Mouse (Mus musculus) heart, embryonic 15.5 days (tissue): Measurements from ENCODE around the gene Dcps. TPM values are rescaled to one million over a fixed set of nuclear protein-coding genes. Genes with fewer than 3 reads are reported as not detected.

Experiments used
- ATAC-seq: fragments of 200-750 bp; cut with Nextera tagmentation; replicated peaks from 2 replicates; pipeline ENCODE4 v1.8.0; 2017; ENCODE audit warnings: low read depth, moderate TSS enrichment; ENCODE audit not compliant: insufficient number of reproducible peaks, insufficient read depth, low FRiP score
- H3K27ac ChIP-seq: fragments of 300-500 bp; sonication (generic); 2 replicates; pipeline ENCODE4 v1.5.1; 2015; ENCODE audit warnings: mild to moderate bottlenecking, inconsistent platforms
- H3K27me3 ChIP-seq: fragments of 300-500 bp; sonication (generic); 2 replicates; pipeline ENCODE4 v1.6.1; 2015; ENCODE audit warnings: inconsistent platforms
- H3K36me3 ChIP-seq: fragments of 300-500 bp; sonication (generic); 2 replicates; pipeline ENCODE4 v1.6.1; 2015; ENCODE audit warnings: mild to moderate bottlenecking, inconsistent platforms
- H3K4me1 ChIP-seq: fragments of 300-500 bp; sonication (generic); replicated peaks from 2 replicates; pipeline ENCODE4 v1.6.1; 2015; ENCODE audit warnings: inconsistent platforms
- H3K4me2 ChIP-seq: fragments of 300-500 bp; sonication (generic); 2 replicates; pipeline ENCODE4 v1.6.1; 2015; ENCODE audit warnings: inconsistent platforms, mild to moderate bottlenecking, moderate library complexity
- H3K4me3 ChIP-seq: fragments of 300-500 bp; sonication (generic); 2 replicates; pipeline ENCODE4 v1.5.1; 2015; ENCODE audit warnings: mild to moderate bottlenecking, inconsistent platforms
- H3K9ac ChIP-seq: fragments of 300-500 bp; sonication (generic); 2 replicates; pipeline ENCODE4 v1.6.1; 2015; ENCODE audit warnings: mild to moderate bottlenecking, inconsistent platforms
- H3K9me3 ChIP-seq: fragments of 300-500 bp; sonication (generic); replicated peaks from 2 replicates; pipeline ENCODE4 v1.6.1; 2016; ENCODE audit warnings: inconsistent platforms
- WGBS: fragments of 180-500 bp; shearing (Covaris S2); methylation state at CpG from one replicate; pipeline ENCODE4 v1.1.7; 2015; ENCODE audit warnings: mixed read lengths; 5-methylcytosine and 5-hydroxymethylcytosine counted together
- polyA plus RNA-seq: library from polyadenylated mRNA; unstranded; fragments of >200 nt; fragmentation: Nextera tagmentation; extraction: Ambion mirVana; gene quantifications from 2 replicates; pipeline ENCODE4 v1.2.1, GENCODE M21; 2015

The Dcps gene
- polyA plus RNA-seq, 1 experiment from 2014 or later: 54.6 TPM

GRCm38 (mm10) chr9:35198945-35199771 is 23.3 kb upstream of the Dcps start:
- H3K9ac ChIP-seq: peak overlapping the region; percentile 80
- H3K4me1 ChIP-seq: peaks cover 9% of the 10 kb centered on the region
- H3K27me3 ChIP-seq: no peaks in the 10 kb centered on the region
- peak; percentile 1; the same call in 1 of the 2 replicates for ATAC-seq
- WGBS: 23% methylated on average over 18 of the region's 18 CpGs
- peak overlapping the region; percentile 72 for H3K27ac ChIP-seq
- H3K36me3 ChIP-seq: no peaks in the 10 kb centered on the region
- peak overlapping the region; percentile 77 for H3K4me2 ChIP-seq
- H3K9me3 ChIP-seq: no peaks in the 10 kb centered on the region
- H3K4me3 ChIP-seq: peak overlapping the region; percentile 72

GRCm38 (mm10) chr9:35198351-35198750 is 22.5 kb upstream of the Dcps start:
- Histone ChIP-seq H3K27ac (no peak overlapping the region), H3K4me1 (peaks cover 9% of the 10 kb centered on the region), H3K36me3 (no peaks in the 10 kb centered on the region), H3K9me3 (no peaks in the 10 kb centered on the region), H3K4me2 (no peak overlapping the region), H3K27me3 (no peaks in the 10 kb centered on the region), H3K4me3 (peak overlapping the region; percentile 11; the same call in 1 of the 2 replicates), H3K9ac (no peak overlapping the region)
- no peak for ATAC-seq
- 79% methylated on average over 10 of the region's 10 CpGs for WGBS

DNA sequence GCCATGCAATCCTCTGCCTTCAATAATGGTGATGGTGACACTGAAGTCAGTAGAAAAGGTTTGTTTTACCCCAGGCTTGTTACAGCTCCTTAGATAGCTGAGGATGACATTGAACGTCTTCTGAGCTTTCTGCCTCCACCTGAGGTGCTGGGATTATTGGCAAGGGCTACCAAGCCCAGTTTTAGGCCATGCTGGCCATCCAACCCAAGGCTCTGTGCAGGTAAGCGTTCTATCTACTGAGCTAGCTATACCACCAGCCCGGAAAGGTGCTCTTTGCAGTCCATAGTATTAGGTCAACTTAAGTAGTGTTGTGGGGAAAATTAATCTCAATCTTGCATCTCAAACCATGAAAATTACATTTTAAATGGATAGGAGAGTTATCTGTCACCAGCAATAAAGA is 21.8 kb upstream of the Dcps start:
- Histone ChIP-seq H3K4me3 (no peak overlapping the region), H3K4me2 (no peak overlapping the region), H3K36me3 (no peaks in the 10 kb centered on the region), H3K27me3 (no peaks in the 10 kb centered on the region), H3K4me1 (peaks cover 9% of the 10 kb centered on the region), H3K27ac (no peak overlapping the region), H3K9me3 (no peaks in the 10 kb centered on the region), H3K9ac (no peak overlapping the region)
- 92% methylated on average over 3 of the region's 3 CpGs for WGBS
- ATAC-seq: no peak

- ATAC-seq: no peak
- 0 out of 2 replicates have a peak, but pooled peaks cover 2% of the 10 kb centered on the region for H3K4me1 ChIP-seq
- 88% methylated on average over 3 of the region's 3 CpGs for WGBS
Observed at GRCm38 (mm10) chr9:35194048-35194447, 18.2 kb upstream of the Dcps start.

GRCm38 (mm10) chr9:35192983-35193542 is 17.2 kb upstream of the Dcps start:
- ATAC-seq: no peak
- 75% methylated on average over 11 of the region's 11 CpGs for WGBS

More at GRCm38 (mm10) chr9:35194048-35194447, 18.2 kb upstream of the Dcps start:
- no peaks in the 10 kb centered on the region for H3K9me3 ChIP-seq
- H3K4me3 ChIP-seq: no peak overlapping the region
- no peaks in the 10 kb centered on the region; the same call in 1 of the 2 replicates for H3K36me3 ChIP-seq
- H3K9ac ChIP-seq: no peak overlapping the region
- no peaks in the 10 kb centered on the region for H3K27me3 ChIP-seq
- H3K27ac ChIP-seq: no peak overlapping the region
- H3K4me2 ChIP-seq: no peak overlapping the region

DNA sequence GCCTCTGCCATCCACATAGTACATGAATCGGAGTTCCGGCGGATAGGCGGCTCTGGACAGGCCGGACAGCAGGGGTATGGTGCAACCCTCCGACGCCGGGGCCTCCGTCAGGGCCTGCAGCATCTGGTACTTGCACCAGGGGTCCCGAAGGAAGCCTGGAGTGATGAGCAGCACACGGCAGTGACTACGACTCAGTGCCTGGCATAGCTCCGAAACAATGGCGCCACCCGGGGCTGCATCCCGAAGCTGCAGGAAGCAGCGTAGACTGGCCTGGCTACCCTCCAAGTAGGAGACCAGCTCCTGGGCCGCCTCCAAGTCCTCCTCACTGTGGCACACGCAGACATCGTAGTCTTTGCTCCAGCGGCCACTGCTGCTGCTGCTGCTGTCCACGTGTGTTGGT is 12.8 kb upstream of the Dcps start:
- no peak overlapping the region; the same call in 1 of the 2 replicates for H3K4me2 ChIP-seq

More at GRCm38 (mm10) chr9:35192983-35193542, 17.2 kb upstream of the Dcps start:
- Histone ChIP-seq H3K4me1 (0 out of 2 replicates have a peak, but pooled peaks cover 5% of the 10 kb centered on the region), H3K27ac (no peak overlapping the region), H3K36me3 (no peaks in the 10 kb centered on the region; the same call in 1 of the 2 replicates), H3K4me2 (no peak overlapping the region), H3K9ac (no peak overlapping the region), H3K27me3 (no peaks in the 10 kb centered on the region), H3K4me3 (no peak overlapping the region), H3K9me3 (no peaks in the 10 kb centered on the region)

GRCm38 (mm10) chr9:35187351-35187903 is 11.6 kb upstream of the Dcps start:
- H3K36me3 ChIP-seq: peaks cover 6% of the 10 kb centered on the region
- no peaks in the 10 kb centered on the region for H3K27me3 ChIP-seq
- H3K9me3 ChIP-seq: no peaks in the 10 kb centered on the region
- no peak overlapping the region for H3K4me2 ChIP-seq
- no peak for ATAC-seq
- H3K9ac ChIP-seq: no peak overlapping the region
- H3K4me1 ChIP-seq: 0 out of 2 replicates have a peak, but pooled peaks cover 5% of the 10 kb centered on the region
- 81% methylated on average over 10 of the region's 10 CpGs for WGBS
- no peak overlapping the region for H3K4me3 ChIP-seq
- H3K27ac ChIP-seq: no peak overlapping the region

More for the DNA sequence above, 12.8 kb upstream of the Dcps start:
- Histone ChIP-seq H3K9ac (no peak overlapping the region), H3K9me3 (no peaks in the 10 kb centered on the region), H3K36me3 (peaks cover 6% of the 10 kb centered on the region), H3K27me3 (no peaks in the 10 kb centered on the region), H3K4me3 (no peak overlapping the region), H3K4me1 (0 out of 2 replicates have a peak, but pooled peaks cover 5% of the 10 kb centered on the region), H3K27ac (no peak overlapping the region)
- 70% methylated on average over 22 of the region's 22 CpGs for WGBS
- peak; percentile 50 for ATAC-seq

- Histone ChIP-seq H3K4me2 (no peak overlapping the region), H3K27me3 (no peaks in the 10 kb centered on the region), H3K9me3 (no peaks in the 10 kb centered on the region), H3K36me3 (peaks cover 6% of the 10 kb centered on the region), H3K4me3 (no peak overlapping the region), H3K4me1 (0 out of 2 replicates have a peak, but pooled peaks cover 5% of the 10 kb centered on the region), H3K27ac (no peak overlapping the region), H3K9ac (no peak overlapping the region)
- 65% methylated on average over 4 of the region's 4 CpGs for WGBS
- no peak for ATAC-seq
Observed at GRCm38 (mm10) chr9:35186430-35186829, 10.6 kb upstream of the Dcps start.

GRCm38 (mm10) chr9:35183359-35183758 is 7.5 kb upstream of the Dcps start:
- H3K9me3 ChIP-seq: no peaks in the 10 kb centered on the region
- no peaks in the 10 kb centered on the region for H3K4me1 ChIP-seq
- H3K27ac ChIP-seq: no peak overlapping the region
- ATAC-seq: no peak
- H3K9ac ChIP-seq: no peak overlapping the region
- 60% methylated on average over 5 of the region's 5 CpGs for WGBS
- H3K36me3 ChIP-seq: peaks cover 6% of the 10 kb centered on the region; the same call in 1 of the 2 replicates
- H3K27me3 ChIP-seq: no peaks in the 10 kb centered on the region
- no peak overlapping the region for H3K4me3 ChIP-seq
- no peak overlapping the region for H3K4me2 ChIP-seq

DNA sequence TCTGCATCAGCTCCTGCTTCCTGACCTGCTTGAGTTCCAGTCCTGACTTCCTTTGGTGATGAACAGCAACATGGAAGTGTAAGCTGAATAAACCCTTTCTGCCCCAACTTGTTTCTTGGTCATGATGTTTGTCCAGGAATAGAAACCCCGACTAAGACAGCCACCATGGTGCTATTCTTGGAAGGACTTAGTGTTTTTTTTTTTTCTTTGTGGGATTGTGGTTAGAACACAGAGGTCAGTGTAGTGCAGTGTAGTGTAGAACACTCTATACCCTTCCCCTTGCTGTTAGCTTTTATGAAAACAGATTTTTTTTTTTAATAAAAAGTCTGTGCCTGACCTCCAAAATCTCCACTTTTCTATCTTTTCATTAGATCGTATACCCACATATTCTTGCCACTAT is 7.0 kb upstream of the Dcps start:
- ATAC-seq: no peak
- Histone ChIP-seq H3K9me3 (no peaks in the 10 kb centered on the region), H3K36me3 (peaks cover 6% of the 10 kb centered on the region; the same call in 1 of the 2 replicates), H3K27me3 (no peaks in the 10 kb centered on the region), H3K9ac (no peak overlapping the region), H3K4me2 (no peak overlapping the region), H3K27ac (no peak overlapping the region), H3K4me1 (no peaks in the 10 kb centered on the region), H3K4me3 (no peak overlapping the region)
- WGBS: 59% methylated on average over 2 of the region's 2 CpGs

GRCm38 (mm10) chr9:35176124-35176659 is 331 bp upstream of the Dcps start:
- Histone ChIP-seq H3K27ac (peak overlapping the region; percentile 96; the same call in 1 of the 2 replicates), H3K4me2 (peak overlapping the region; percentile 83), H3K27me3 (no peaks in the 10 kb centered on the region), H3K4me3 (peak overlapping the region; percentile 90), H3K36me3 (no peaks in the 10 kb centered on the region), H3K9ac (peak overlapping the region; percentile 74; the same call in 1 of the 2 replicates), H3K9me3 (no peaks in the 10 kb centered on the region), H3K4me1 (peaks cover 10% of the 10 kb centered on the region)
- WGBS: 43% methylated on average over 14 of the region's 14 CpGs
- 0 out of 2 replicates have a peak, but pooled peaks have one; percentile 1 for ATAC-seq
